Mouse (Mus musculus): ENCODE results near the gene Olfr146.

The Olfr146 gene

GRCm38 (mm10) chr9:39023277-39023676 is at the start of gene Olfr146:
Gene Olfr146 (minus strand): TSS chr9:39023377.
- DNase-seq = no peak

- DNase-seq = no peak
Observed at GRCm38 (mm10) chr9:39064851-39065250, 41.7 kb upstream of the Olfr146 start, which contains the start of gene Olfr937. Gene Olfr937 (minus strand): TSS chr9:39064951.

DNA sequence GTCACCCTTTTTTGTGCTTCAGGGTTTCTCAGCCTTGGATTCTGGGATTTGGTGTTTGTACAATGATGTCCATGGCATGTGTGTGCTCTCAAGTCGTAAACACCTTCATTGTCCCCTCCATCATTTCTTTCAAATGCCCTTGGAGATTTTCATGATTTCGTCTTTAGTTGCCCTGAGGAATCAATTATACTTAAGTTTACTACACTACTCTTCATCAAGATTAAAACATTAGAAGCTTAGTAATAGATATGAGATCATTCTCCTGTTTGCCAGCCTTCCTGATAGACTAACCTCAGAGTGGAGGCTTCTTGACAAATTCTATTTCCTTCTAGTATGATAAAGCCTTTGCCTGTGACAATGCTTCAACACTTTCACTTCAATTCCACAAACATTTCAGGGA is 23.6 kb downstream of the Olfr146 start, which contains the start of gene Olfr935:
TSS of gene Olfr935 (minus strand) at position 101 of the 400 bp plus-strand sequence.
- no peak for DNase-seq

- DNase-seq = no peak
Observed at GRCm38 (mm10) chr9:38988215-38988614, 35.0 kb downstream of the Olfr146 start, which contains the start of gene Olfr934. Gene Olfr934 (minus strand): TSS chr9:38988315.

DNA sequence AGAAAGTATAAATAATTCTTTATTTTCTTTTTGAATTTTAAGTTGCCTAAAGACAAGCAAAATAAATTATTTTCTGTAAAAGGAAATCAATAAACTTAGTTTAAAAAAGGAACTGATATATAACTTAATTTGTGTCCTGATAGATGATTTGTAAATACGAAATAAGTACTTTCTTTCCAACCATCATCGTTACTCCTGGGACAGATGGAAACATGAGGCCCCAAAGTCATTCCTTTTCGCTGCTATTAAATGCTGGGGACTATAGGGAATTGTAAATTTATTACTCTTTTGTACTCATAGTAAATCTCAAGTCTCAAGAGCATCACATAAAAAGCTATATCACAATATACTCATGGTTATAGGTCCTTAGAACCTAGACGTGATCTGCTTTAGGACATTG is 51.2 kb downstream of the Olfr146 start, which contains the start of gene Olfr933:
TSS of gene Olfr933 (plus strand) at position 301 of the 400 bp plus-strand sequence.
- no peak for DNase-seq
